Mouse (Mus musculus) midbrain, embryonic 10.5 days (tissue): Measurements from ENCODE around the gene Ick. TPM values are rescaled to one million over a fixed set of nuclear protein-coding genes. Genes with fewer than 3 reads are reported as not detected.
"Not testable (repeated sequence)": the region's sequence is repeated elsewhere in the genome, so short reads cannot be mapped to it uniquely, and the experiment has no call there.

Source experiments
- DNase-seq: peaks from one replicate; pipeline ENCODE4 v3.0.0-alpha.2; 2017; ENCODE audit warnings: low spot score
- H3K27ac ChIP-seq: fragments of 300-500 bp; sonication (generic); replicated peaks from 2 replicates; pipeline ENCODE4 v1.5.1; 2016; ENCODE audit warnings: mild to moderate bottlenecking
- H3K27me3 ChIP-seq: fragments of 300-500 bp; sonication (generic); 2 replicates; pipeline ENCODE4 v1.6.1; 2016; ENCODE audit warnings: low read depth, mild to moderate bottlenecking; ENCODE audit not compliant: poor library complexity, severe bottlenecking
- H3K36me3 ChIP-seq: fragments of 300-500 bp; sonication (generic); 2 replicates; pipeline ENCODE4 v1.6.1; 2016; ENCODE audit warnings: mild to moderate bottlenecking, moderate library complexity
- H3K4me1 ChIP-seq: fragments of 300-500 bp; sonication (generic); 2 replicates; pipeline ENCODE4 v1.6.1; 2016
- H3K4me3 ChIP-seq: fragments of 300-500 bp; sonication (generic); 2 replicates; pipeline ENCODE4 v1.5.1; 2016; ENCODE audit warnings: mild to moderate bottlenecking, moderate library complexity
- H3K9me3 ChIP-seq: fragments of 300-500 bp; sonication (generic); replicated peaks from 2 replicates; pipeline ENCODE4 v1.6.1; 2016; ENCODE audit warnings: mild to moderate bottlenecking
- WGBS: fragments of 180-500 bp; shearing (Covaris S2); methylation state at CpG from one replicate; pipeline ENCODE4 v1.1.7; 2016; 5-methylcytosine and 5-hydroxymethylcytosine counted together
- polyA plus RNA-seq: library from polyadenylated mRNA; unstranded; fragments of >200 nt; fragmentation: Nextera tagmentation; extraction: Ambion mirVana; gene quantifications from 2 replicates; pipeline ENCODE4 v1.2.1, GENCODE M21; 2016

The Ick gene
- polyA plus RNA-seq: 33.5 and 35.8 TPM in 2 replicates

GRCm38 (mm10) chr9:78108796-78109239 is at the start of gene Ick, which contains the start of gene Fbxo9:
Ick (plus strand) TSS chr9:78109192.
Fbxo9 (minus strand) TSS chr9:78109065.
- Histone ChIP-seq H3K9me3 (no peaks in the 10 kb centered on the region), H3K4me3 (peak within 1 kb of the TSS; percentile 95), H3K27me3 (0 out of 2 replicates have a peak, but pooled peaks cover 5% of the 10 kb centered on the region), H3K4me1 (peaks cover 23% of the 10 kb centered on the region), H3K36me3 (no peaks in the 10 kb centered on the region), H3K27ac (peak within 1 kb of the TSS; percentile 93)
- WGBS: under 1% methylated on average over 20 of the region's 20 CpGs
- DNase-seq: peak; percentile 87

- no peaks in the 10 kb centered on the region for H3K27me3 ChIP-seq
- H3K9me3 ChIP-seq: no peaks in the 10 kb centered on the region
- no peaks in the 10 kb centered on the region for H3K36me3 ChIP-seq
- peaks cover 8% of the 10 kb centered on the region for H3K4me1 ChIP-seq
- H3K27ac ChIP-seq: no peak overlapping the region
- WGBS: 90% methylated on average over 16 of the region's 16 CpGs
- no peak overlapping the region for H3K4me3 ChIP-seq
- DNase-seq: no peak
These were observed 49.4 kb upstream of the Ick start for GRCm38 (mm10) chr9:78059525-78060120.

DNA sequence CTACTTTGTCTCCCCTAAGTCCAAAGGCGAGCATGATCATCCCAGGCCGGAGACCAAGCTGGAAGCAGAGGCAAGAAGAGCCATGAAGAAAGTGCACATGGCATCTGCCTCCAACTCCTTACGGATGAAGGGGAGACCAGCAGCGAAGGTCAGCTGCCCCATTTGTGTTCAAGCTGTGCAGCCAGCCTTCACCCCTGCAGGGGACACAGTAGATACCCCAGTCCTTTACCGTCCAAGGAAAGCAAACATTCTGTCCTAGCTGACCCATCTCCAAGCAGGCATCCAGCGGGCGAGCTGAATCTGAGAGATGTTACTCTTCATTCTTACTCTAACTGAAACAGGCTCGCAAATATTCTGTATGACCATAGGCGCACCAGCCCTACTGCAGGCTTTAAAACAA is 46.6 kb upstream of the Ick start:
- Histone ChIP-seq H3K4me1 (peaks cover 10% of the 10 kb centered on the region), H3K27ac (no peak overlapping the region), H3K27me3 (no peaks in the 10 kb centered on the region), H3K9me3 (no peaks in the 10 kb centered on the region), H3K36me3 (no peaks in the 10 kb centered on the region), H3K4me3 (no peak overlapping the region)
- no peak for DNase-seq
- WGBS: 79% methylated on average over 9 of the region's 9 CpGs

- no peak for DNase-seq
- no peaks in the 10 kb centered on the region for H3K27me3 ChIP-seq
- H3K9me3 ChIP-seq: no peaks in the 10 kb centered on the region
- WGBS: 67% methylated on average over 10 of the region's 10 CpGs
- H3K36me3 ChIP-seq: no peaks in the 10 kb centered on the region
- no peak overlapping the region for H3K27ac ChIP-seq
- H3K4me1 ChIP-seq: peaks cover 10% of the 10 kb centered on the region
- no peak overlapping the region for H3K4me3 ChIP-seq
These were observed 44.9 kb upstream of the Ick start for GRCm38 (mm10) chr9:78064121-78064520.

GRCm38 (mm10) chr9:78070496-78070895 is 38.5 kb upstream of the Ick start:
- WGBS: 90% methylated on average over 5 of the region's 5 CpGs
- H3K4me3 ChIP-seq: no peak overlapping the region
- no peaks in the 10 kb centered on the region for H3K9me3 ChIP-seq
- H3K27me3 ChIP-seq: no peaks in the 10 kb centered on the region
- DNase-seq: no peak
- H3K4me1 ChIP-seq: no peaks in the 10 kb centered on the region
- H3K36me3 ChIP-seq: no peaks in the 10 kb centered on the region
- H3K27ac ChIP-seq: no peak overlapping the region

DNA sequence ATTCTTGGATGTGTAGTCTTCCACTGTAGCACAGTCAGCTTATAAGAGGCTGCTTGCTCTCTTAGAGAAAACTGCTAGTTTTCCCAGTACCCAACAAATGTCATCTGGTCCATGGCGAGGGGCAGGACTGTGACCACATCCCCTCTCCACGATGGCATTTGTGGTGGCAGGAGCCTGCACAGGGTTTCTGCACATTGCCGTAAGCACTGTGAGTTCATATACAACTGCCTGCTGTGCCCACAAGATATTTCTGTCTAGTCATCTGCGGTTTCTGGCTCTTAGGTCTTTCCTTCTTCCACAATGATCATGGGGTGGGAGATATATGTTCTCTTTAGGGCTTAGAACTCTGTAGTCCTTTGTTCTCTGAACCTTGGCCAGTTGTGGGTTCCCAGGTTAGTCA is 37.4 kb upstream of the Ick start:
- Histone ChIP-seq H3K4me3 (no peak overlapping the region), H3K36me3 (no peaks in the 10 kb centered on the region), H3K4me1 (no peaks in the 10 kb centered on the region), H3K27me3 (no peaks in the 10 kb centered on the region), H3K27ac (no peak overlapping the region), H3K9me3 (no peaks in the 10 kb centered on the region)
- DNase-seq: no peak
- WGBS: 93% methylated on average over 4 of the region's 4 CpGs

DNA sequence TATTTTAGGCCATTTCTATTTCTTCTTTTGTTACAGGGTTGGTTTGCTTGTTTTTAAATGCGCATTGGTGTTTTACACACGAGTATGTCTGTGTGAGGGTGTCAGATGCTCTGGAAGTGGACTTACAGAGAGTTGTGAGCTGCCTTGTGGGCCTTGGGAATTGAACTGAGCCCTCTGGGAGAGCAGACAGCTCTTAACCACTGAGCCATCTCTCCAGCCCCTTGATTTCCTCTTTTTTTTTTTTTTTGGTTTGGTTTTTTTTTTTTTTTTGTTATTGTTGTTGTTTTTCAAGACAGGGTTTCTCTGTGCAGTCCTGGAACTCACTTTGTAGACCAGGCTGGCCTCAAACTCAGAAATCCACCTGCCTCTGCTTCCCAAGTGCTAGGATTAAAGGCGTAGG is 35.7 kb upstream of the Ick start:
- WGBS: 95% methylated on average over 3 of the region's 3 CpGs
- not testable (repeated sequence) for H3K36me3 ChIP-seq, H3K27ac ChIP-seq, H3K9me3 ChIP-seq, H3K4me3 ChIP-seq, DNase-seq, H3K27me3 ChIP-seq, H3K4me1 ChIP-seq

DNA sequence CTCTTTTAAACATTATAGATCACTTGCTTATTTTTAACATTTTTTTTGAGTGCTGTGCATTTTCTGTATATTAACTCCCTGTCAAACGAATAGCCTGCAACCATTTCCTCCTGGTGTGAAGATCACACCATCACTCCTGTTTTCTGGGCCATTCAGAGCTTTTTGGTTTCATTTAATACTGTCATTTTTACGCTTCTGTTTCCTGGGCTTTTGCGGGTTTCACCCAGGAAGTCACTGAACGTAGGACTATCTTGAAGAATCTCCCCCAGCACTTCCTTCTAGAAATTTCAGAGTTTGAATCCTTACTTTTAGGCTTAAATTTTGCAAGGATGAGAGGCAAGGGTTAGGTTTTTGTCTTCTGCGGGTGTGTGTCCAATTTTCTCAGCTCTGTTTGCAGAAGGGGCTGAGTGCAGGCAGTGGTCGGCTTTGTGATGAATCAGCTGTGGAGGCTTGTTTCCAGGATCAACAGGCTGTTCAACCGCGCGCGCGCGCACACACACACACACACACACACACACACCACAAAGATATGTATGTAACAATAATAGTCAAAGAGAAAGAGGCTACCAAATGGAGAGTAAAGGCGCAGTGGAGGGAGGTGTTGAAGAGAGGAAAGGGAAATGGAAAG is 35.2 kb upstream of the Ick start:
- WGBS: 95% methylated on average over 13 of the region's 13 CpGs
- no peak for DNase-seq

GRCm38 (mm10) chr9:78075256-78075655 is 33.7 kb upstream of the Ick start:
- Histone ChIP-seq H3K4me3 (no peak overlapping the region), H3K4me1 (no peaks in the 10 kb centered on the region), H3K27me3 (no peaks in the 10 kb centered on the region), H3K27ac (no peak overlapping the region), H3K9me3 (no peaks in the 10 kb centered on the region), H3K36me3 (no peaks in the 10 kb centered on the region)
- WGBS: 92% methylated on average over 3 of the region's 3 CpGs
- DNase-seq: no peak

More for the DNA sequence above, 35.2 kb upstream of the Ick start:
- no peaks in the 10 kb centered on the region for H3K4me1 ChIP-seq
- no peak overlapping the region for H3K27ac ChIP-seq
- no peaks in the 10 kb centered on the region for H3K9me3 ChIP-seq
- H3K4me3 ChIP-seq: no peak overlapping the region
- no peaks in the 10 kb centered on the region for H3K36me3 ChIP-seq
- no peaks in the 10 kb centered on the region for H3K27me3 ChIP-seq

GRCm38 (mm10) chr9:78078240-78078639 is 30.8 kb upstream of the Ick start:
- 38% methylated on average over 2 of the region's 2 CpGs for whole genome bisulfite sequencing
- no peaks in the 10 kb centered on the region; the same call in 1 of the 2 replicates for H3K4me1 ChIP-seq
- no peaks in the 10 kb centered on the region for H3K9me3 ChIP-seq
- no peak overlapping the region for H3K27ac ChIP-seq
- H3K36me3 ChIP-seq: peaks cover 17% of the 10 kb centered on the region
- DNase-seq: no peak
- H3K27me3 ChIP-seq: no peaks in the 10 kb centered on the region
- H3K4me3 ChIP-seq: no peak overlapping the region

DNA sequence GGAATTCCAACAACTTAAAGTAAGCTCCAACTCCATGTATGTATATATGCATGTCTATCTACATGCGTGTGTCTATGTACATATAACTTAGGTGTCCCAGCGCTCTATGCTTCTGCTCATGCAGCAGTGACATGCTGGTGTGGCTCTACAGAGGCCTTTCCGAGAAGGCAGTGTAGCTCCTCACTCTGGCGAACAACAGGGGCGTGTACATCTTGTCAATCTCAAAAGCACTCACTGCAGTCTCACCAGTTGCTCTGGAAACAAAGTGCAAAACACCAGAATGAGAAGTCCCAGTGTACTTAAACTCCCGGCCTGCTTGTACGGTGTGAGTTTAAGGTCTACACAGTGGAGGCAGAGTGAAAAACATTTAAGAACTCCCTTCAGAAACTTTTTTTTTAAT is 27.2 kb upstream of the Ick start:
- Histone ChIP-seq H3K36me3 (peaks cover 50% of the 10 kb centered on the region), H3K4me3 (no peak overlapping the region), H3K9me3 (no peaks in the 10 kb centered on the region), H3K4me1 (no peaks in the 10 kb centered on the region; the same call in 1 of the 2 replicates), H3K27ac (no peak overlapping the region), H3K27me3 (no peaks in the 10 kb centered on the region)
- no peak for DNase-seq
- WGBS: 65% methylated on average over 7 of the region's 7 CpGs

DNA sequence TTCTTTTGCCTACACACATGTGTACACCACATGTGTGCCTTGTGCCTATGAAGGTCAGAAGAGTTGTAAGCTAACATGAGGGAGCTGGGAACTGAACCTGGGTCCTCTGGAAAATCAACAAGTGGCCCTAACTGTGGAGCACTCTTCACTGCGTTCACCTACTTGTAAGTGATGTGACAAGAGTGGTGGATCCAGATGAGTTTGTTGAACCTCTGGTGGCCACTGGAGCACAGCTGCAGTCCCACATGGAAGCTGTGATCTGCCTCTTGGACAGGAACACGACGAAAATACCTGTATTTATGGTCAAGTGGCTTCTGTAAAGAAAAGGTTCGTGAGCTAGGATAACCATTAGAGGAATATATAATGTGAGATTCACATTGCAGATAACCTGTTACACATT is 24.7 kb upstream of the Ick start:
- WGBS: 92% methylated on average over 4 of the region's 4 CpGs
- Histone ChIP-seq H3K36me3 (peaks cover 51% of the 10 kb centered on the region), H3K27me3 (no peaks in the 10 kb centered on the region), H3K27ac (no peak overlapping the region), H3K4me1 (peaks cover 3% of the 10 kb centered on the region), H3K4me3 (no peak overlapping the region), H3K9me3 (no peaks in the 10 kb centered on the region)
- DNase-seq: no peak

DNA sequence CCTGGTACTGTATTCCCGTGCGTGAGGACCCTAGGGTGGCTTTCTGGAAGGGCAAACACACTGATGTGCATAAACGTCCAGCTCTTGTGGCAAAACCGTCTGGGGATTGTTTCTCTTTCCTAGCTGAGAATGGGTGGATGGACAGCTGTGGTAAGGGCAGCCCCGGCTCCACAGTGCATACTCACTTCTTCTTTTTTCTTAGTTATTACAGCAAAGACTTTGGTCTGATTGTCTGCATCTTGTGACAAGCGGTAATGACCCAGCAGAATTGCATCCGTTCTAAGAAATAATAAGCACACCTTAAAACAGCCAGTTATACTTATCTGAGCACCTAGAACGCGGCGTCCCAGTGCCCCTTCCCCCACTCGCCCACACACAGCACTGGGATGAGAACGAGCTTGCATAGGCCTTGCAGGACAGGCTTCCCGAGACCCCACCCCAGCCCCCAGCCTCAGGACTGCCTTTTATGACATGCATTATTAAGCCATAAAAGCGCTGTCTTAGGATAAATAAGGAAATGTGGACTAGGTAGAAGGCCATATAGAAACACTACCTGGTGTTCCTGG is 23.2 kb upstream of the Ick start:
- H3K27ac ChIP-seq: no peak overlapping the region
- 89% methylated on average over 14 of the region's 14 CpGs for WGBS
- peaks cover 50% of the 10 kb centered on the region for H3K36me3 ChIP-seq
- no peak overlapping the region for H3K4me3 ChIP-seq
- DNase-seq: no peak
- H3K4me1 ChIP-seq: peaks cover 3% of the 10 kb centered on the region
- no peaks in the 10 kb centered on the region for H3K9me3 ChIP-seq
- no peaks in the 10 kb centered on the region for H3K27me3 ChIP-seq
